Mouse (Mus musculus): Measurements from ENCODE around the gene Pim1.

The Pim1 gene

DNA sequence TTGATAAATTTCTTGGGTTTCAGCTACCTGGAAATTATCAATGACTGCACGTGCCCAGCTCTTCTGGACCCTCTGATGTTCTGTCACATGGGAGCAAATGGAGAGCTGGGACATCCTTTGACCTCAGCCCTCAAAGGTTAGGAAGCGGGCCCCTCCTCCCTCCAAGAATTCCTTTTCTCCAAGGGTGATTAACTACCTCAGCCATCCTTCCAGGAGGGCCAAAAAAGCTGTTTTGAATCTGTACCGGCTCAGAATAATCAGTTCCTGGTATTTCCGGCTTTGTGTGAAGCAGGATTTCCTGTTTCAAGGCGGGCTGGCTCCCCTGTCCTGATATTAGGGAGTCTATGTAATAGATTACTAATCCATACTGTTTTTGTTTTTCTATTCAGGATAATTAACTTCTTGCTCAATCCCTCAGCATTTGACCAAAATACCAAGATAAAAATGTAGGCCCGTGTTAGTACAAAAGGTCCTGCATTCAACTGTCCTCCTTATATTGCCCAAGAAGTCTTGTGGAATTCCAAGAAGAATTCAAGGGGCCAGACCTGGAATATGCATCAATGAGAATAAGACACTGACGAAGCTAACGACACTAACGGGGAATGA, 25.0 kb upstream of the Pim1 start:
- DNase-seq: no peak

DNA sequence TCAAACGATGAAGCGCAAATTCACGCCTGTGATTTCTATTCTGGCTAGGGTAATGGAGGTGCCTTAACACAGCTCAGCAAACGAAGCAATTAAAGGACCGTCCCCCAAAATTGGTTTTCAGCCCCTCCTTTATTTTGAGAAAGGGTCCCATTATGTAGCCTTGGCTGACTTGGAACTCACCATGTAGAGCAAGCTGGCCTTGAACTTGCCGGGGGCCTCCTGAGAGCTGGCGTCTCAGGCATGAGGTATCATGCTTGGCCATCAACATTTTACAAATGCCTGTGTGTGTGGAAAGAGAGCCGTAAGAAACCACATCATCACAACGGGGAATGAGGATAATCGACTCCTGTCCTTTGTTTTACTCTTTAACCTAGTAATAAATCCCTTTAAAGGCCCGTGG, 23.5 kb upstream of the Pim1 start:
- peak; percentile 35 for DNase-seq

DNA sequence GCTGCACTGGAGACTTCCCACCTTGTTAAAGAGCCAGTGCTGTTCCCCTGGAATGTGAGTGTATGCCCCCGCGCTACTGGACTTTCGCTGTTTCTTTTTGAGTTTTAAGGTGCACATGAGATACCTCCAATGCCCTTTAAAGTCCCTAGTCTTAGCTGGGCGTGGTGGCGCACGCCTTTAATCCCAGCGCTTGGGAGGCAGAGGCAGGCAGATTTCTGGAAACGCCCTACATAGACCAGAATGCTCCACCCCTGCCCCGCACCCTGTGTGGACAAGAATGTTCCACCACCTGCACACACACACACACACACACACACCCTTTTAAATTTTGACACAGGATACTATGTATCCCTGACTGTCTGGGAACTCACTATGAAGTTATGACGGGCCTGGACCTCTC, 17.1 kb upstream of the Pim1 start:
- no peak for DNase-seq

DNA sequence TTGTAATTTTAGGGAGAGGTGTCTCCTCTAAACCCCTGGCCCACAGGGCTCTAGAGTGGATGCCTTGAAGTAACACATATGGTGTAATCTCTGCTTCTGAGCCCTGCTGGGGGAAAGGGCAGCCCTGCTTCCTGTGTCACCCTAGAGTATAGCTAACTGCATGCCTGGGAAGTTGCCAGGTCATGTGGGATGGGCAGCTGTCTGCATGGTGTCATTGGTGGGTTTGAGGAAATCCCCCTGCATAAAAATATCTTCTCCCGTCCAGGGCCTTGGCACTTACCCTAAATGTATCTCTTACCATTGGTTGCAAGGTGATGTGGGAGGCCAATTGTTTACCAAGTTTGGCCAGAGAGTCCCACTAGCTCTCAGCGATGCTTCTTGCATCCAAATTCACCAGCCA, 16.5 kb upstream of the Pim1 start:
- DNase-seq: no peak

DNA sequence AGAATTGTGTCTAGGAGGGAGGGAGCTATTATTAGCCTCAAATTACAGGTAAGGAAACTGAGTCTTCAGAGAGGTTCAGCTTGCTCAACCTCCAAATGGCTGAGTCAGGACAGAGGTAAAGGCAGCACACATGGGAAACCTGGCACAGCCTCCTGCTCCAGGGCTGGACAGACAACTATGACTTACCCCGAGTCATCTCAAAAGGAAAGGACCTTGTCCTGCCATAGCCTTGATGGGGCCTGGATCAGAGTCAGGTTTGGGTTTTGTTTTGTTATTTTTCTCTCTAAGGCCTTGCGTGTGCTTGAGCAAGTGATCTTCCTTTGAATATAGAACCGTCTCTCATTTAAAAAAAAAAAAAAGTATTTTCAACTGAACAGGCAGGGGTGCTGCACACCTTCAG, 15.4 kb upstream of the Pim1 start:
- DNase-seq: no peak

DNA sequence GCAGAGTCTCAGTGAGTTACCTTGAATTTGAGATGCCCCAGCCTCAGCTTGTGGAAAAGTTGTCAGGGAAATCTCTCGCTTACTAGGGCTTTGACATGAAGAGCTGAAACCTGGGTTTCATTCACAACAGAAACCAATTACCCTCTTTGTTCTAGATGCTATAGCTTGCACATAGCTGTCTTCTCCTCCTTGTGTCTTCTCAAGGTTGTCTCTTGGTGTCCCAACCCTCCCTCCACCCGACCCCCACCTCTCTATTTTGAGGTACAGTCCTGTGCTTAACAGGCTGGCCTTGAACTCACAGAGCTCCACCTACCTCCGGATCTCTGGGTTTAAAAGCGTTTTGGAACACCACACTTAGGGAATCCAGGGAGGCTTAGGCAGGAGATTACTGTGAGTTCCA, 14.1 kb upstream of the Pim1 start:
- DNase-seq: no peak

DNA sequence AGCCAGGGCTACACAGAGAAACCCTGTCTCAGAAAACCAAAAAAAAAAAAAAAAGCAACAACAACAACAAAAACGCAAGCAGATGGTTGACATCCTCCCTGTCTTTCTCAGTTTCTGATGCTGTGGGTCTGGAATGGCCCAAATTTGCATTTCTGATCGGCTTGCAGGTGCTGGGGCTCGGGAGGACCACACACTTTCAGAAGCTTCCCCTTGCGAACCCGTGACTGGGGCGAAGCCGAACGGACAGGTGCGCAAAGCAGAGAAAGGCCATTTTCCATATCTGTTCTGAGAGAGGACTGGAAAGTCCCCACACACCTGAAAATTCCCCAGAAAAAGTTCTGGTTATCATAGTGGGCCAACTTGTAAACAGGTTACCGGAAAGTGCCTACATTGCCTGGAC, 13.2 kb upstream of the Pim1 start:
- DNase-seq: no peak

DNA sequence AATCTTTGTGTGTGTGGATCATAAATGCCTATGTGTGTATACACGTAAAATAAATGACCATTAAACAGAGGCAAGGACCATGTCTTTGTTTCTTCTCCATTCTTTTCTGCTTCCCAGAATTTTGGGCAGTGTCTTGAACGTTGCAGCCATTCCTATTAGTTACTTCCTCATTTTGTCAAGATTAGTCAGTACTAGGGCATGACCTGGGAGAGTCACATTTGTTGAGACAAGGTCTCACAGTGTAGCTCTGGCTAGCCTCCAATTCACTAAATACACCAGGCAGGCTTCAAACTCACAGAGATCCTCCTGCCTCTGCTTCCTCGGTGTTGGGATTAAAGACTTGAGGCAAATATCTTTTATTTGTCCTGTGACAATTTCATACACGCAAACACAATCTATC, 12.3 kb upstream of the Pim1 start:
- DNase-seq: no peak

DNA sequence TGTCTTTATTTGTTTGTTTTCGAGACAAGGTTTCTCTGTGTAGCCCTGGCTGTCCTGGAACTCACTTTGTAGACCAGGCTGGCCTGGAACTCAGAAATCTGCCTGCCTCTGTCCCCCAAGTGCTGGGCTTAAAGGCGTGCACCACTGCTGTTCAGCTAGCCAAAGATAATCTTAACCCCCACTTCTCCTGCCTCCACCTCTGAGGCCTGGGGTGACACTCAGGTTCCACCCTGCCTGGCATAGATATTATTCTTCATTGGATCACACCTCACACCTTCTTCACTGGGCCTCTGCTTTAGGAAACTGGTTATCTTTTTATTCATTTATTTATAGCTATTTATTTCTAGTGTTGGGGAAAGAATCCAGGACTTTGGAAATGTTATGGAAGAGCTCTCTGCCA, 10.3 kb upstream of the Pim1 start:
- no peak for DNase-seq

DNA sequence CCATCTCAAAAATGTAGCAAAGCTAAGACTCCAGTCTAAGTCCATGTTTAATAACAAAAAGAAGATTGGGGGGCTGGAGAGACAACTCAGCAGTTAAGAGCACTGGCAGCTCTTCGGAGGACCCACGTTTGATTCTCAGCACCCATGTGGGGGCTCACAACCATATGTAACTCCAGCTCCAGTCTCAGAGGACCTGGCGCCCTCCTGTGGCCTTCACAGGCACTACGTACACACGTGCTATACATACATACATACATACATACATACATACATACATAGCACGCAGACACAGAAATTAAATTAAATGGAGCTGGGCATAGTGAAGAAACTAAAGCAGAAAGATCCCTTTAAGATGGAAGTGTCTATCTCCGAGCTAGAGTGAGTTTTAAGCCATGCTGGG, 7.9 kb upstream of the Pim1 start:
- DNase-seq: no peak

DNA sequence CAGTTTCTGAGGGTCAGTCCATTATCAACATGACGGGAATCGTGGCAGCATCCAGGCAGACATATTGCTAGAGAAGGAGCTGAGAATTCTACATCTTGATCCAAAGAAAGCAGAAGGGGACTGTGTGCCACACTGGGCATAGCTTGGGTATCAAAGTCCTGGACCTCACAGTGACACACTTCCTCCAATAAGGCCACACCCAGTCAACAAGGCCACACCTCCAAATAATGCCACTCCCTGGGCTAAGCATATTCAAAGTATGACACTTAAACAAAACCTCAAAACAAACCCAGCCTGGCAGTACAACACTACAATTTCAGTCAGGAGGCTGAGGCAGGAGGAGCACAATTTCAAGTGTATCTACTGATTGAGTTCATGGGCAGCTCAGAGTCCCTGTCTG, 7.3 kb upstream of the Pim1 start:
- no peak for DNase-seq

DNA sequence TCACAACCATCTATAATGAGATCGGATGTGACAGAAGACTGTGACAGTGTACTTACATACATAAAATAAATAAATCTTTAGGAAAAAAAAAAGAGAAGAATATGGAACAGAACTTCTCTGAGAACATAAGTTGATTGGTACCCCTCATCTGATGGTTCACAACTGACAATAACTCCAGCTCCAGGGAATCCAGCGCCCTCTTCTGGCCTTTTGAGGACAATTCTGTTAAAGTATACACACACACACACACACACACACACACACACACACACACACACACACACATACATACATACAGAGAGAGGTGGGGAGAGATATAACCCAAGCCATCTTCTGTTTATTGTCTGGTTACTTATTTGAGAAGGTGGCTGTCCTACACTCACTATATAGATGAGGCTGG, 6.1 kb upstream of the Pim1 start:
- DNase-seq: no peak

DNA sequence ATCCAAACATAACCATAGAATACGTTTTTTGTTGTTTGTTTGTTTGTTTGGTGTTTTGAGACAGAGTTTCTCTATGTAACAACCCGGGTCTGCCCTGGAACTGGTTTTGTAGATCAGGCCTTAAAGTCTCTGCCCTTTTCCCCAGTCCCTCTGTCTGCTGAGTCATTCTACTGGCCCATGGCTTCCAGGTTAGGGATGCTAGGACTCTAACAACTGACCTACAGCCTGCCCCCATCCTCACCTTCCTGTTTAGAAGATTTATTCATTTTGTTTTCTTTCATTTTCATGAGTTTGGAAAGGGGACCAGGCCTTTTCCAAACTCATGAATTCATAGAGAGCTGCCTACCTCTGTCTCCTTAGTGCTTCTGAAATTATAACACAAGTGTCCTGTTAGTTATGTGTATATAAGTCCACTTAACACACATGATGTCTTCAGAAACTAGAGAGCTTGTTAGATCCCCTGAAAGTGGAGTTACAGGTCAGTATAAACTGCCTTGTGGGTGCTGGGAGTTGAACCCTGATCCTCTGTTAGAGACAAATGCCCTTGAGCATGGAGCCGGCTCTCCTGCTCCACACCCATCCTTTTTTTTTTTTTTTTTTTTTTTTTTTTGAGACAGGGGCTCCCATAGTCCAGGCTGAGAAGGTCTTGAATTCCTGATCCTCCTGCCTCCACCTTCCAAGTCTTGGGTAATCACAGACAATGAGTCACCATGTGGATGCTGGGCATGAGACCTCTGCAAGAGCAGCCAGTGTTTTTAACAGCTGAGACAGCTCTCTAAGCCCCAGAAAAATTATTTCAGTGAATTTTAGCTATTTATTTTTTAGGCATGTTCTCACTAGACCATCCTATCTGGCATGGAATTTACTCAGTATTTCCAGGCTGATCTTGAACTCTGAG, 5.0 kb upstream of the Pim1 start:
- no peak for DNase-seq

DNA sequence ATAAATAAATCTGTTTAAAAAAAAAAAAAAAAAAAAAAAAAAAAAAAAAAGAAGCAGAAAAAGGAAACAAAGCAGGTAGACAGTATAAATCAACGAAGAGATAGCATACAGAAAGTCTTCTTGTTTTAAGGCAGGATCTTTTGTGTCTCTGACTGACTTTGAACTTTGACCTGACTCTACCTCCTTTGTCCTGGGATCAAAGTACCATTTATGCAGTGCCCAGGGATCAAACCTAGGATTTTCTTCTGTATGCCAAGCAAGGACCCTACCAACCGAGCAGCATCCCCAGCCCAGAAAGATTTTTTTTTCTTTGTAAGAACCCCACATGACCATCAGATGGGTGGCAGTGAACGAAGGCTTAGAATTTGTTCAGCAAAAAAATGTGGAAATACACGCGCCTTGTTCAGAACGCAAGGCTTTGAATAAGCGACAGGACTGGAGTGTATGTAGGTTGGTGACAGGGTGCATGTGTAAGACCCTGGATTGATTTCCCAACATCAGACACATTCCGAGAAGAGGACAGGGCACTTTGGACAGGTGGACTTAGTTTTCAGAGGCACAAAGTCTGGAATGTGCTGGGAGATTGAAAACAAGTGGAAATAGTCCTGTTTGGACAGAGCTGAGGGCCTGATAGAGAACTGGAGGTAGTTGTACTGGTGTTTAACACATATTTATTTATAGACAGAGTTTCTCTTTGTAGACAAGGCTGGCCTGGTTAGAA, 2.1 kb upstream of the Pim1 start:
- no peak for DNase-seq

DNA sequence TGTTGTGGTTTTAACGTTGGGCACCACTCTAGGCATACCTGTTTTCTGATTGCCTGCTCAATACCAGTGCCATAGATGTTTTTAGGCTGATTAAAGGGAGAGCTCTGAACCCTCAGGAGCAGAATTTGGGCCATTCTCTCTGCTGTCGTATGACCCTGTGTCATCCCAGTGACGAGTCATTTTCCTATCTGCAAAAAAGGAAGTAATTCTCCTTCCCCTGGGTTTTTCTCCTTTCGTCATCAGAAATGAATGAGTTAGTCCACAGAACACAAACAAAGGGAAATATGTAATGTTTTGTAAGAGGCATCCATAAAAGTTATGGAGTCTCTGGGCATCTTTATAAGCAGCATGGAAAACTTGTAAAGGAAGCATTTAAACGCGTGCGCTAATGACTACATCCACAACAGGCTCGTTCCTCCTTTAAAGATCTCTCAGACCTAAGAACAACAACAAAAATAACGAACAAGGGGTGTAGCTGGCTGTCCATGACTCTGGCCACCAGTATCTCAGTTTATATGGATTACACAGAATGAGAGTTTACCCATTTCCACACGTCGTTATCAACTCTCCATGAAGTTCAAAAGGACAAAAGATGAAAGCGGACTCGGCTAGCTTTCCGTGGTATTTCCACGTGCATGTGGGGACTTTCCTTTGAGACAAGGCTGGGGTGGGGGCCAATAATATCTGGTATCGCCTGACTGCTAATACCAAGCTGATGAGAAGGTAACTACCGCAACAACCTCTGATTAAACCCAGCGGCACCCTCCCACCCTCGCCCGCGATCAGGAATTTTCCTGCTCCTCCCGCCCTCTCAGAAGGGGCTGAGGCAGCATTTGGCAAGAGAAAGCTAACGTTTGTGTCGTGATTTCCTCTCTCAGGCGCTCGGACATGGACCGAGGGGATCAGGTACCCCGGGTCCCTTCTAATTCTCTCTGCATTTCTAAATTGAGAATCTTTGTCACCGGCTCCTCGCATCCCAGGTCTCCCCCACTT, 1.3 kb upstream of the Pim1 start:
- no peak for DNase-seq

DNA sequence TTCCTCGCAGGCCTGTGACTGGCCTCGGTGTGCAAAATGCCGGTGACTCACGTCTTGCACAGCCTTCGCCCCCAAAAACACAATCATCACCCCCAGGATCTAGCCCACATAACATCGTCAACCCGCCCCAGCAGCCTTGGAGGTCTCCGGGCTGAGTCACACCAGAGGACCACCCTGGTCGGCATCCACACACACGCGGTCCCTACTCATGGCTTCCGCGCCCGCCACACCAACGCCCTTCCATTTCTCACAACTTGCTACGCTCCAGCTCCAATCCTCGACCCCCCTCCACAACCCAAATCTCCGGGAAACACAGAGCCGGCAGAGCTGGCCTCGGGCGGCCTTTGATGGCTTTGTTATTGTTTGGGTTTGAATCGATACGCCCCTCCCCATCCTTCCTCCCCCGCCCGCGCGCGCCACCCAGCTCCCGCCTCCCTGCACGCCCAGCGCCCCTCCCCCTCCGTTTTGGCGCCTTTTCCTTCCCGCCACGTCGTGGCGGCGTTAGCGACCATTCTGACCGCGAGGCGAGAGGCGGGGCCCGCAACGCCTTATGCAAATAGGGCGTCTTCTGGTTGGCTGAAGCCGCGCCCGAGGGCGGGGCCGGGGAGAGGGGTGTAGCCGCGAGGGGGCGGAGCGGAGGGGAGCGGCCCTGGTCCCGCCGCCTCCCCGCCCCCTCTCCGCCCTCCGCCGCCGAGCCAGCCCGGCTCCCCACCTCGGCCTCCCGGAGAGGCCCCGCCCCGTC, 411 bp upstream of the Pim1 start:
- DNase-seq: peak; percentile 100

DNA sequence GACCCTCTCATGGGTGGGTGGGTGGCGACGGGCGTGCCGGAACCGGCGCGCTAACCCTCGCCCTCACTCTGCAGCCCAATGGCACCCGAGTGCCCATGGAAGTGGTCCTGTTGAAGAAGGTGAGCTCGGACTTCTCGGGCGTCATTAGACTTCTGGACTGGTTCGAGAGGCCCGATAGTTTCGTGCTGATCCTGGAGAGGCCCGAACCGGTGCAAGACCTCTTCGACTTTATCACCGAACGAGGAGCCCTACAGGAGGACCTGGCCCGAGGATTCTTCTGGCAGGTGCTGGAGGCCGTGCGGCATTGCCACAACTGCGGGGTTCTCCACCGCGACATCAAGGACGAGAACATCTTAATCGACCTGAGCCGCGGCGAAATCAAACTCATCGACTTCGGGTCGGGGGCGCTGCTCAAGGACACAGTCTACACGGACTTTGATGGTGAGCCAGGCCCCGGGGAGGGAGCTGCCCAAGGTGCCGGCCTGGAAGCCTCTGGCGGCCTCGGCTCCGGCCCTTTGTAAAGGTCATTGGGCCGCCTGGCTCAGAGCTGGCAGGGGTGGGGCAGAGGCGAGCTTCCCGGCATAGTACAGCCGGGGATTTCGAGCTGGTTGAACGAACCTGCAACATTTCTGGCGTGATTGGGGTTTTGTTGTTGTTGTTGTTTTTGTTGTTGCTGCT, 1.2 kb downstream of the Pim1 start:
- DNase-seq: peak; percentile 67

DNA sequence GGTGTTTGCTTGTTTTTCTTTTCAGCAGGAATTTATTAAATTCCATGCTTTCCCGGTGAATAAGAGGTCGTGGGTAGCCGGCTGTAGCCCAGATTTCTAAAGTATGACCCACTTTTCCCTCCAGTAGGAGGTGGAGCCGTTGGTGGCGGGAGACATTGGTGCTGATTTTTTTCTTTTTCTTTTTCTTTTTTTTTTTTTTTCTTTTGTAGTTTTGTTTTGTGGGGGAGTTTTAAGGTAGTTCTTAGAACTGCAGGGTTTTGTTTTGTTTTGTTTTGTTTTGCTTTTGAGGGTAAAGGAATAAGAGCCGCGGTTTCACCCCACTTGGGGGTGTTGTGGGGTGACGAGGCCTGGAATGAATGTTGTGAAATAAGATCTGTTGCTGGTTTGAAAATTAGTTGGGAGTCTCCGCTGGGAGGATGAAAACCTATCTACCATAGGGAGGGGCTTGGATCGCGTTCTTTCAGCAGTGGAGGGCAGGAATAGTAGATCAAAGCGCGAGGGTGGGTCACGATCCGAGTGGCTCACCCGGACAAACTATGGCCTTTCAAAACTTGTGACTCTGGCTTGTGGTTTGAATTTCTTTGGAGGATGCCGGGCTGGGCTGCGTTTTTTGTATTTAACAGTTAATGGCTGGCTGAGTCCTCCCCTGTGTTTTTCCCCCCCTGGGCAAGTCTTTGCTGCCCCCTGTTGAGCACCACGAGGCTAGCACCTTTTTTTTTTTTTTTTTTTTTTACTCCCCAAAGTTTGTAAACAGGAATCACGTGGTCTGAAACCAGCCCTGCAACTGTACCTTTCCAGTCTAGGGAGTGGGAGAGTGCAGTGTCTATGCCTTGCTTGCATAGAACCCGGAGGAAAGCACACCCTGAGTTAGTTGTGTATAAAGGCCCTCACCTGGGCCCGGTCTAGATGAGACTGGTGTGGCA, 2.0 kb downstream of the Pim1 start:
- peak; percentile 87 for DNase-seq

DNA sequence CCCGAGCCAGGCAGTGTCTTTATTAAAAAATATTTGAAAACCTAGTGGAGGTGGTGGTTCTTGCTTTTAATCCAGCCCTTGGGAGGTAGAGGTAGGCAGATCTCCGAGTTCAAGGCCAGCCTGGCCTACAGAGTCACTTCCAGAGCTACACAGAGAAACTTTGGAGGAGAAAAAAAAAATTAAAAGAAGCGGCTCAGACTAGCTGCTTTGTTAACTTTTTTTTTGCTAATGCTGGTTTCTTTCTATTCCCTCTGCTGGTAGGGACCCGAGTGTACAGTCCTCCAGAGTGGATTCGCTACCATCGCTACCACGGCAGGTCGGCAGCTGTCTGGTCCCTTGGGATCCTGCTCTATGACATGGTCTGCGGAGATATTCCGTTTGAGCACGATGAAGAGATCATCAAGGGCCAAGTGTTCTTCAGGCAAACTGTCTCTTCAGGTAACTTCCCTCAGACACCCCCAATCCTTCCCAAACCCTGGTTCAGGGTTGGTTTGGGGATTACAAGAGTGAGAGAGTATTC, 3.0 kb downstream of the Pim1 start:
- DNase-seq: no peak
